Mouse (Mus musculus) CH12.LX (cell line): ENCODE measurements around the gene Ninj1. TPM values are rescaled to one million over a fixed set of nuclear protein-coding genes. Genes with fewer than 3 reads are reported as not detected.

Experiments
- DNase-seq: peaks from one replicate; pipeline ENCODE4 v3.0.0-alpha.2; 2013; ENCODE audit errors: extremely low read depth
- H3K27ac ChIP-seq: 2 replicates; pipeline ENCODE4 v1.5.1; 2012; ENCODE audit warnings: low read depth, mild to moderate bottlenecking, control low read depth, moderate library complexity; ENCODE audit not compliant: insufficient read depth
- H3K27me3 ChIP-seq: replicated peaks from 2 replicates; pipeline ENCODE3; 2012; ENCODE audit warnings: inconsistent platforms
- H3K36me3 ChIP-seq, 2 experiments: replicated peaks in 1 of 2; 2 replicates each; pipeline versions ENCODE3 to v1.6.1; 2012; ENCODE audit warnings: inconsistent platforms in 1 of 2, low read length in 1 of 2, mild to moderate bottlenecking in 1 of 2, mixed read lengths in 1 of 2, moderate library complexity in 1 of 2; ENCODE audit not compliant: control insufficient read depth in 1 of 2, insufficient read depth in 1 of 2
- H3K4me1 ChIP-seq, 2 experiments: 2 replicates each; pipeline ENCODE4 v1.6.1; 2012; ENCODE audit warnings: inconsistent platforms in 1 of 2, moderate library complexity in 1 of 2; ENCODE audit not compliant: insufficient read depth in 2 of 2, control insufficient read depth in 1 of 2
- H3K4me2 ChIP-seq: 2 replicates; pipeline ENCODE4 v1.6.1; 2012; ENCODE audit warnings: low read depth, mild to moderate bottlenecking, control low read depth; ENCODE audit not compliant: poor library complexity, insufficient read depth, severe bottlenecking
- H3K4me3 ChIP-seq, 3 experiments: fragments of 150-350 bp in 1 of 3; sonication (generic) in 1 of 3; replicated peaks in 1 of 3; 2 replicates each; pipeline versions ENCODE3 to v1.5.1; 2011 to 2012; ENCODE audit warnings: low read depth in 2 of 3, low read length in 2 of 3, mild to moderate bottlenecking in 2 of 3, moderate library complexity in 2 of 3, control low read depth in 1 of 3, improper control_type of control experiment in 1 of 3, inconsistent platforms in 1 of 3, mixed read lengths in 1 of 3; ENCODE audit not compliant: poor library complexity in 1 of 3
- H3K79me2 ChIP-seq: replicated peaks from 2 replicates; pipeline ENCODE4 v1.6.1; 2012; ENCODE audit warnings: mild to moderate bottlenecking, moderate library complexity; ENCODE audit not compliant: control insufficient read depth, poor library complexity, insufficient read depth, severe bottlenecking; ENCODE audit errors: extremely low read depth
- H3K9ac ChIP-seq: 2 replicates; pipeline ENCODE4 v1.6.1; 2012; ENCODE audit warnings: low read depth, mild to moderate bottlenecking, control low read depth, moderate library complexity; ENCODE audit not compliant: insufficient read depth
- H3K9me3 ChIP-seq: replicated peaks from 2 replicates; pipeline ENCODE3; 2012; ENCODE audit warnings: low read length, inconsistent platforms, mixed read lengths
- BHLHE40 ChIP-seq: IDR thresholded peaks from 2 replicates; pipeline ENCODE4 v1.6.1; 2011; ENCODE audit warnings: mild to moderate bottlenecking, low read depth, low read length, improper control_type of control experiment
- CTCF ChIP-seq, 2 experiments: IDR thresholded peaks in 1 of 2; conservative IDR thresholded peaks in 1 of 2; 2 replicates each; pipeline ENCODE4 v1.5.1; 2011 to 2012; ENCODE audit warnings: low read depth in 2 of 2, low read length in 2 of 2, improper control_type of control experiment in 1 of 2, inconsistent platforms in 1 of 2, mild to moderate bottlenecking in 1 of 2, moderate library complexity in 1 of 2
- E2F4 ChIP-seq: IDR thresholded peaks from 2 replicates; pipeline ENCODE4 v1.6.1; 2011; ENCODE audit warnings: low read depth, low read length, improper control_type of control experiment; ENCODE audit not compliant: insufficient replicate concordance
- ELF1 ChIP-seq: IDR thresholded peaks from 2 replicates; pipeline ENCODE4 v1.6.1; 2014; ENCODE audit warnings: low read depth, mild to moderate bottlenecking, inconsistent platforms, low read length, improper control_type of control experiment
- EP300 ChIP-seq: IDR thresholded peaks from 2 replicates; pipeline ENCODE4 v1.6.1; 2011; ENCODE audit warnings: low read length, improper control_type of control experiment
- GABPA ChIP-seq: IDR thresholded peaks from 2 replicates; pipeline ENCODE4 v1.6.1; 2012; ENCODE audit warnings: low read depth, low read length, improper control_type of control experiment, inconsistent platforms; ENCODE audit not compliant: insufficient replicate concordance
- HCFC1 ChIP-seq: IDR thresholded peaks from 2 replicates; pipeline ENCODE4 v1.6.1; 2012; ENCODE audit warnings: low read depth, mild to moderate bottlenecking, inconsistent platforms, low read length, improper control_type of control experiment
- IRF4 ChIP-seq: IDR thresholded peaks from 2 replicates; pipeline ENCODE4 v1.6.1; 2014; ENCODE audit warnings: low read depth, mild to moderate bottlenecking, inconsistent platforms, low read length, improper control_type of control experiment
- JUND ChIP-seq: conservative IDR thresholded peaks from 2 replicates; pipeline ENCODE4 v1.6.1; 2011; ENCODE audit warnings: low read depth, low read length, improper control_type of control experiment
- MAFK ChIP-seq: IDR thresholded peaks from 2 replicates; pipeline ENCODE4 v1.6.1; 2011; ENCODE audit warnings: low read length, improper control_type of control experiment; ENCODE audit not compliant: insufficient replicate concordance
- MAX ChIP-seq: IDR thresholded peaks from 2 replicates; pipeline ENCODE4 v1.6.1; 2011; ENCODE audit warnings: low read length, improper control_type of control experiment
- MAZ ChIP-seq: IDR thresholded peaks from 2 replicates; pipeline ENCODE4 v1.6.1; 2012; ENCODE audit warnings: low read depth, mild to moderate bottlenecking, inconsistent platforms, low read length, improper control_type of control experiment, moderate library complexity
- MXI1 ChIP-seq: IDR thresholded peaks from 2 replicates; pipeline ENCODE4 v1.6.1; 2011; ENCODE audit warnings: mild to moderate bottlenecking, low read depth, low read length, improper control_type of control experiment
- NELFE ChIP-seq: IDR thresholded peaks from 2 replicates; pipeline ENCODE4 v1.6.1; 2011; ENCODE audit warnings: low read depth, low read length, improper control_type of control experiment
- PAX5 ChIP-seq: IDR thresholded peaks from 2 replicates; pipeline ENCODE4 v1.6.1; 2012; ENCODE audit warnings: low read length, inconsistent platforms, mixed read lengths
- POLR2A ChIP-seq: IDR thresholded peaks from 2 replicates; pipeline ENCODE4 v1.6.1; 2011; ENCODE audit warnings: low read depth, mild to moderate bottlenecking, improper control_type of control experiment, low read length
- RAD21 ChIP-seq: IDR thresholded peaks from 2 replicates; pipeline ENCODE4 v1.6.1; 2011; ENCODE audit warnings: low read depth, mild to moderate bottlenecking, low read length, improper control_type of control experiment, moderate library complexity
- RCOR1 ChIP-seq: conservative IDR thresholded peaks from 2 replicates; pipeline ENCODE4 v1.6.1; 2012; ENCODE audit warnings: low read depth, mild to moderate bottlenecking, inconsistent platforms, low read length, improper control_type of control experiment
- SIN3A ChIP-seq: IDR thresholded peaks from 2 replicates; pipeline ENCODE4 v1.6.1; 2012; ENCODE audit warnings: low read length, improper control_type of control experiment, inconsistent platforms
- TBP ChIP-seq: conservative IDR thresholded peaks from 2 replicates; pipeline ENCODE4 v1.6.1; 2011; ENCODE audit warnings: low read depth, low read length, improper control_type of control experiment
- TCF12 ChIP-seq: IDR thresholded peaks from 2 replicates; pipeline ENCODE4 v1.6.1; 2014; ENCODE audit warnings: low read depth, mild to moderate bottlenecking, inconsistent platforms, low read length, improper control_type of control experiment
- UBTF ChIP-seq: IDR thresholded peaks from 2 replicates; pipeline ENCODE4 v1.6.1; 2012; ENCODE audit warnings: low read depth, mild to moderate bottlenecking, inconsistent platforms, low read length, improper control_type of control experiment, moderate library complexity
- USF2 ChIP-seq: conservative IDR thresholded peaks from 2 replicates; pipeline ENCODE4 v1.6.1; 2011; ENCODE audit warnings: low read depth, low read length, improper control_type of control experiment
- ZC3H11A ChIP-seq: IDR thresholded peaks from 2 replicates; pipeline ENCODE4 v1.6.1; 2012; ENCODE audit warnings: low read depth, mild to moderate bottlenecking, inconsistent platforms, low read length, improper control_type of control experiment
- ZMIZ1 ChIP-seq: IDR thresholded peaks from 2 replicates; pipeline ENCODE4 v1.6.1; 2012; ENCODE audit warnings: low read depth, mild to moderate bottlenecking, inconsistent platforms, low read length, improper control_type of control experiment
- ZNF384 ChIP-seq: IDR thresholded peaks from 2 replicates; pipeline ENCODE4 v1.6.1; 2012; ENCODE audit warnings: low read depth, low read length, improper control_type of control experiment, inconsistent platforms
- dilution Hi-C: fragments of 300-500 bp; cut with MboI; formaldehyde crosslinking; loops from 2 replicates; pipeline ENCODE4 v1.14.3; 2020; ENCODE audit warnings: low sequenced_read_pairs; ENCODE audit not compliant: extremely low pct_unique_long_range_greater_than_20kb, extremely low pct_ligation_motif_present
- in situ Hi-C: fragments of 300-500 bp; cut with MboI; formaldehyde crosslinking; loops from 3 replicates; pipeline ENCODE4 v1.14.3; 2019; ENCODE audit warnings: low sequenced_read_pairs, low pct_ligation_motif_present, low pct_unique_long_range_greater_than_20kb, mixed read lengths
- polyA plus RNA-seq: library from polyadenylated mRNA; unstranded; fragments of >175 nt; gene quantifications from 2 replicates; pipeline ENCODE4 v1.2.1, GENCODE M21; 2012; ENCODE audit warnings: low read depth; ENCODE audit not compliant: insufficient read length
- total RNA-seq, 2 experiments: library from RNA; depleted of rRNA; stranded (reverse); fragments of 300-350 nt in 1 of 2; fragments of >200 nt in 1 of 2; gene quantifications; 2 replicates each; pipeline ENCODE4 v1.2.3; 2012 to 2014

The Ninj1 gene
- total and polyA plus RNA-seq, 3 experiments, result 12.7 to 25.2 (median 21.2) TPM

DNA sequence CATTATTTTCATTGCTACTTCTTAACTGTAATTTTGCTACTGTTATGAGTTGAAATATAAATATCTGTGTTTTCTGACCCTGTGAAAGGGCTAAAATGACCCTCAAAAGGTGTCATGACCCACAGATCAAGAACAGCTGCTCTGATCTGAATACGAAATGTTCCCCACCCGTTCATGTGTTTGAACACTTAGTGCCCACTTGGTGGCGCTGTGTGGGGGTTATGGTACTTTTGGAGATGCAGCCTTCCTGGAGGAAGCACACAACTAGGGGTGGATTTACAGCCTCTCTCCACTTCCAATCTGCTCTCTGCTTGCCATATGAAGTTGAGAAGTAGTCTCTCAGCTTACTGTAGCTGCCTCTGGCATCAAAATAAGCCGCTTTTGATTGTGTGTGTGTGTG lies 47.4 kb downstream of the Ninj1 start:
- Histone ChIP-seq H3K4me3 (no peak overlapping the region), H3K79me2 (no peaks in the 10 kb centered on the region), H3K27ac (no peak overlapping the region), H3K9ac (no peak overlapping the region), H3K27me3 (no peaks in the 10 kb centered on the region), H3K36me3 (peaks cover 6 to 41% of the 10 kb centered on the region in 2 experiments), H3K4me2 (no peak overlapping the region), H3K4me1 (peaks cover 0 to 28% of the 10 kb centered on the region in 2 experiments; a peak in 2 of 4 replicates), H3K9me3 (peaks cover 9% of the 10 kb centered on the region)
- DNase-seq, result no peak
- TF ChIP-seq UBTF, result no peak
- no peak for TF ChIP-seq ZC3H11A
- no peak for TF ChIP-seq NELFE
- no peak for TF ChIP-seq IRF4
- no peak for TF ChIP-seq POLR2A
- no peak for TF ChIP-seq RAD21
- no peak for TF ChIP-seq TCF12
- no peak for TF ChIP-seq E2F4
- TF ChIP-seq HCFC1, result no peak
- no peak for TF ChIP-seq JUND
- TF ChIP-seq CTCF (conservative IDR thresholded peaks at IDR 0.05 in 1 of 2, IDR thresholded peaks at IDR 0.05 in 1 of 2; ENCODE audit: low read depth in 2 of 2, low read length in 2 of 2), result no peak
- no peak for TF ChIP-seq RCOR1
- TF ChIP-seq MXI1, result no peak
- TF ChIP-seq GABPA, result no peak
- in situ Hi-C loops, result no loop called here
- dilution Hi-C loops, result no loop called here

GRCm38 (mm10) chr13:49237617-49238016 lies 50.3 kb downstream of the Ninj1 start:
- in situ Hi-C loops, result no loop called here
- Histone ChIP-seq H3K36me3 (peaks cover 6 to 46% of the 10 kb centered on the region in 2 experiments), H3K79me2 (no peaks in the 10 kb centered on the region), H3K27ac (no peak overlapping the region), H3K27me3 (no peaks in the 10 kb centered on the region), H3K9ac (no peak overlapping the region), H3K4me3 (no peak overlapping the region), H3K4me1 (peaks cover 9 to 33% of the 10 kb centered on the region in 2 experiments), H3K4me2 (no peak overlapping the region), H3K9me3 (peaks cover 9% of the 10 kb centered on the region)
- TF ChIP-seq E2F4 (no peak), HCFC1 (no peak), MAX (no peak), MAFK (no peak), RAD21 (no peak), ELF1 (no peak), SIN3A (no peak), IRF4 (no peak), BHLHE40 (no peak), JUND (no peak), ZNF384 (no peak), MAZ (no peak), RCOR1 (no peak), USF2 (no peak), CTCF (conservative IDR thresholded peaks at IDR 0.05 in 1 of 2, IDR thresholded peaks at IDR 0.05 in 1 of 2; ENCODE audit: low read depth in 2 of 2, low read length in 2 of 2) (no peak), ZMIZ1 (no peak), TBP (no peak), EP300 (no peak), PAX5 (no peak)
- dilution Hi-C loops, result no loop called here
- no peak for DNase-seq
